Mouse (Mus musculus): ENCODE data around the gene Slc45a3.

- TF ChIP-seq CTCF (IDR thresholded peaks at IDR 0.05; ENCODE audit: control insufficient read depth, insufficient read depth, insufficient read length) = no peak
- TF ChIP-seq MAX (IDR thresholded peaks at IDR 0.05) = no peak
- TF ChIP-seq USF1 (IDR thresholded peaks at IDR 0.05; ENCODE audit: low read depth) = no peak
- no peak for TF ChIP-seq MYOG (IDR thresholded peaks at IDR 0.05; ENCODE audit: control insufficient read depth, extremely low read depth, insufficient read length)
- TF ChIP-seq FOSL1 (IDR thresholded peaks at IDR 0.05; ENCODE audit: insufficient read depth, low read length, poor library complexity, severe bottlenecking) = no peak
These were observed 65.2 kb downstream of the Slc45a3 start for GRCm38 (mm10) chr1:132027978-132028377.
